Mouse (Mus musculus): ENCODE results near the gene Erbb4. TPM values are rescaled to one million over a fixed set of nuclear protein-coding genes. Genes with fewer than 3 reads are reported as not detected.

The Erbb4 gene
- polyA plus RNA-seq, 1 experiment from 2014 or later = 0.07 TPM

DNA sequence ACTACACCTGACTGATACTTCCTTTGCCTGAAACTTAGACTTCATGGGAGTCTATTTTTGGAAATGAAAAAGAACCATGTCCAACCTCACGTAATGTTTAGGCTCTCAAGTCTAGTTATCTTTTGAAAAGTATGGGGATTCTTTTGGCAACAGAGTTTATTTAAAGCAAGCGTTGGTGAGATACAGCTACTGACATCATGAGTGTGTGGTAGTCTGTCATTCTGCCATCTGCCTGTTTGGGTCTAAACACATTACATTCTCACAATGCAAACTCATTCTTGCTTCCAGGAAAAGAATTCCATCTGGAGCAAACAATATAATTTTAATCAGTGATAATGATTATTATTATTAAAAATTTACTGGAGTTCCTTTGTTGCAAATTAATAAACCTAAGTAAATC, 736.3 kb downstream of the Erbb4 start:
- Histone ChIP-seq H3K4me1 (no peaks in the 10 kb centered on the region), H3K9me3 (replicated peaks) (no peaks in the 10 kb centered on the region), H3K27me3 (replicated peaks) (no peaks in the 10 kb centered on the region), H3K27ac (no peak overlapping the region), H3K4me2 (no peak overlapping the region), H3K4me3 (no peak overlapping the region), H3K36me3 (no peaks in the 10 kb centered on the region), H3K9ac (no peak overlapping the region)
- WGBS (ENCODE audit: insufficient replicate concordance) = 57% methylated on average over 2 of the region's 2 CpGs
- ATAC-seq = no peak

DNA sequence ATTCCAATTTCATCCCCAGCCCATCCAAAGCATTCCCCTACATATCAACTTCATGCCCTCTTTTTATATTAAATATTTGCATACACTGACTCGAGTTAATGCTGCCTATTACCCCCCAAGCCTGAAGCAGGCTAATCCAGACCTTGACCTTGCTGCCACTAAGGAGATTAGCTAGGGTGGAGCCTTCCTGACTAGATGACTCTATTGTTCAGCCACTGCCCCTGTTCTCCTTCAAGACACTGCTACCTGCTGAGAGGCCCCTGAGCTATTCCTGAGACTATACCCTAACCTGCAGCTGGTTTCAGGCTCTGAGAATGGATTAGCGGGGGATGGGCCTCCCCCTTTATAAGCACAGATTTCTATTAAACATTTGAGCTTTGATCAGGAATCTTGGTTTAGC, 774.1 kb downstream of the Erbb4 start:
- Histone ChIP-seq H3K4me1 (no peaks in the 10 kb centered on the region), H3K4me3 (no peak overlapping the region), H3K9me3 (replicated peaks) (no peaks in the 10 kb centered on the region), H3K27ac (no peak overlapping the region), H3K36me3 (no peaks in the 10 kb centered on the region), H3K27me3 (replicated peaks) (no peaks in the 10 kb centered on the region), H3K9ac (no peak overlapping the region), H3K4me2 (no peak overlapping the region)
- 40% methylated on average over 2 of the region's 2 CpGs for WGBS (ENCODE audit: insufficient replicate concordance)
- no peak for ATAC-seq

DNA sequence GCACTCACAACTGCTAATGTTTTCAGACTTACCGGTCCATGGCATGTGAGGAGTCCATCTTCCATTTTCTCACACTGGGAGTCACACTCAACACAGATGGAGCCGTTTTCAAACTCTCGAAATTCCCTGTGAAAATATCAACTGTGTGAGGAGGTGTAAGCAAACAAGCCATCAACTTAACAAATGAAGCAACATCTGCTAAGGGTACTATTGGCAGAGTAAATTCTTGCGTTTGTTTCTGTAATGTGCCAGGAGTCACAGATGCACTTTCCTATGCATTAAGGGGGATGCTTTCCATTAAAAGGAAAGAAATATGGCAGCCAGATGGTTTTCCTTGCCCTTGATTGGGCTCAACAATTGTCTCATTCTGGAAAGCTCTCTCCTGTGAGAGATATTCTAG, 802.0 kb downstream of the Erbb4 start:
- Histone ChIP-seq H3K4me3 (no peak overlapping the region), H3K27me3 (replicated peaks) (no peaks in the 10 kb centered on the region), H3K9me3 (replicated peaks) (no peaks in the 10 kb centered on the region), H3K4me2 (no peak overlapping the region), H3K9ac (no peak overlapping the region), H3K36me3 (no peaks in the 10 kb centered on the region), H3K27ac (no peak overlapping the region), H3K4me1 (no peaks in the 10 kb centered on the region)
- no peak for ATAC-seq
- WGBS (ENCODE audit: insufficient replicate concordance) = 70% methylated on average over 4 of the region's 4 CpGs

DNA sequence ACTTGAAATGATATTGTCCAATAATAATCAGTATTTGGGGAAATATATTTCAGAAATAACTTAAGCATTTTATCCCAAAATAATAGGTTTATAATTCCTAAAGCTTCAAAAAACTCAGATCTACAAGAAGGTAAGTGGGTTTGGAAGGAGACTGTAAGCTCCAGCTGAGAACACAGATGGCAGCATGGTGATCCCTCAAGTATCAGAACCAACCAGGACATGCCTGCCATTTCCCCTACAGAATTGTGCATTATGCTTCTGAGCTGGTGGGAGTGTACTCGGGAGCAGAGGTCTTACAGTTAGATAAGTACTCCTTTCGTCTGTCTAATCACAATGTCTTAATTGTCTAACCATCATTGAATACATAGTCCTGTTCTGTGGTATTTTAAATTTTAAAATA, 823.4 kb downstream of the Erbb4 start:
- no peak for ATAC-seq

DNA sequence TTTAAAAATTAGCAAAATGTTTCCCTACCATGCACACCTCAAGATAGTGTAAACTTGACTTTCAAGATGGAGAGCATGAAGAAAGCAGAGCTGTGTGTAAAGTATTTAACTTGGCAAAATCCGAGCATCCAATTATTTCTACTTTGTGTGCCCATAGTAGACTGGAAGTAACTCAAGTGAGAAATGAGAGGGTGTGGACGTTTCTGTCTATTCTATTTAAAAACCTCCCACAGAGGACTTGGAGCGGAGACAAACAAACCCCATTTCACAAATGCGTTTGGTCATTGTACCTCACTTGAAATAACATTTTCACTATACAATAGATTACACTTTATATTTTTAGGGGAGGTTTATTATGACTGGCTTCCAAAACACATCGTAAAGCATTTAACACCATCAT, 832.0 kb downstream of the Erbb4 start:
- Histone ChIP-seq H3K27ac (no peak overlapping the region), H3K27me3 (replicated peaks) (no peaks in the 10 kb centered on the region), H3K9me3 (replicated peaks) (no peaks in the 10 kb centered on the region), H3K4me3 (no peak overlapping the region), H3K36me3 (no peaks in the 10 kb centered on the region), H3K4me2 (no peak overlapping the region), H3K9ac (no peak overlapping the region), H3K4me1 (no peaks in the 10 kb centered on the region)
- no peak for ATAC-seq
- 66% methylated on average over 5 of the region's 5 CpGs for WGBS (ENCODE audit: insufficient replicate concordance)

More for the DNA sequence above, 823.4 kb downstream of the Erbb4 start:
- H3K27ac ChIP-seq = no peak overlapping the region
- H3K9ac ChIP-seq = no peak overlapping the region
- no peak overlapping the region for H3K4me2 ChIP-seq
- no peaks in the 10 kb centered on the region for H3K4me1 ChIP-seq
- 58% methylated on average over 2 of the region's 2 CpGs for WGBS (ENCODE audit: insufficient replicate concordance)
- no peaks in the 10 kb centered on the region for H3K27me3 ChIP-seq (replicated peaks)
- no peaks in the 10 kb centered on the region for H3K36me3 ChIP-seq
- no peaks in the 10 kb centered on the region for H3K9me3 ChIP-seq (replicated peaks)
- H3K4me3 ChIP-seq = no peak overlapping the region

DNA sequence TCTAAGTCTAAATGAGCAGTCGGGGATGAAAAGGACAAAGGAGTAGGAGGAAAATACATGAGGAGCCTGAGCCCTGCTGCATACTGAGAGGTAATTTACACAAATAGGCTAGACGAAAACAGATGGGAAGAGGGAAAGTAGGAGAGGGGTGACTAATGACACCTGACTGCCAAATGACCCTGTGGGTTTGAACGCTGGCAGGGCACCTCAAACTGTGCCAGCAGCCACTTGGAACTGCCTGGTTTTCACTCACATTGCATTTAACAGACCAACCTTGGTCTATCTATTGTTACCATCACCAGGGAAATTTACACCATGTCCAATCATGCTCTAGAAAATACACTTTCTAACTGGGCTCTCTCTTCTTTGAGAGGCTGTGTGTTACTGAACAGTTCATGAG, 929.3 kb downstream of the Erbb4 start:
- no peak for ATAC-seq
- Histone ChIP-seq H3K9me3 (replicated peaks) (no peaks in the 10 kb centered on the region), H3K4me1 (no peaks in the 10 kb centered on the region), H3K4me2 (no peak overlapping the region), H3K36me3 (no peaks in the 10 kb centered on the region), H3K27ac (no peak overlapping the region), H3K4me3 (no peak overlapping the region), H3K9ac (no peak overlapping the region), H3K27me3 (replicated peaks) (no peaks in the 10 kb centered on the region)
- 32% methylated on average over 3 of the region's 3 CpGs for WGBS (ENCODE audit: insufficient replicate concordance)

DNA sequence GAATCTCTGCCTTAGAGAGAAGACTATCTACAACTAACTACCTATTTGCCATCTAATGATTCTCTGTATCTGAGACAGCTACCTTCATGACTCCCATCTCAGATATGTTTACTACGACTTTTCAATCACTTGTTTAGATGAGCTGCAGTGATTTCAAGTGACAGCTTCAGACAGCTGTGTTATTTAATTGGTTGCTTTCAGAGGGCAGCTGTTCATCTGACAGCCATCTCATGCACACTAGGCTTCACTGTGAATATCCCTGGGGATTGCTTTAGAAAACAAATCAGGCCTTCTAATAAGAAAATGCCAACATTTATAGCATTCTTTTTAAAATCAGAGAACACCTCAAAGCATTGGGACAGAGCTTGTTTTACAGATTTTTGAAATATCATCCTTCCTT, 952.6 kb downstream of the Erbb4 start:
- Histone ChIP-seq H3K4me2 (no peak overlapping the region), H3K9ac (no peak overlapping the region), H3K9me3 (replicated peaks) (no peaks in the 10 kb centered on the region), H3K27me3 (replicated peaks) (no peaks in the 10 kb centered on the region), H3K27ac (no peak overlapping the region), H3K36me3 (no peaks in the 10 kb centered on the region), H3K4me3 (no peak overlapping the region), H3K4me1 (no peaks in the 10 kb centered on the region)
- 48% methylated on average over 1 of the region's 1 CpGs for WGBS (ENCODE audit: insufficient replicate concordance)
- no peak for ATAC-seq

DNA sequence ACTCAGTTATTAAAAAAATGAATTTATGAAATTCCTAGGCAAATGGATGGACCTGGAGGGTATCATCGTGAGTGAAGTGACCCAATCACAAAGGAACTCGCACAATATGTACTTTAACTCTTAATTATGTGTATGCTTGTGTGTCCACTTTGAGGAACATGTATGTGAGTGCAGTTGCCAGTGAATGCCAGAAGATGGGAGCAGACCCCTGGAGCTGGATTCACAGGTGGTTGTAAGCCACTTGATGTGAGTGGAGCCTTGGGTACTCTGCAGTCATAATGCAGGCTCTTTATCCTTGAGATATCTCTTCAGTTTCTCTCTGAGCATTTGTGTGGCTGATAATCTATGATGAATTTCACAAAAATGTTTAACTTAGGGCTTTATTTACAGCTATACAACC, 957.3 kb downstream of the Erbb4 start:
- no peaks in the 10 kb centered on the region for H3K4me1 ChIP-seq
- H3K36me3 ChIP-seq = no peaks in the 10 kb centered on the region
- H3K4me2 ChIP-seq = no peak overlapping the region
- no peak for ATAC-seq
- no peak overlapping the region for H3K27ac ChIP-seq
- 56% methylated on average over 2 of the region's 2 CpGs for WGBS (ENCODE audit: insufficient replicate concordance)
- H3K9me3 ChIP-seq (replicated peaks) = no peaks in the 10 kb centered on the region
- no peak overlapping the region for H3K9ac ChIP-seq
- H3K4me3 ChIP-seq = no peak overlapping the region
- H3K27me3 ChIP-seq (replicated peaks) = no peaks in the 10 kb centered on the region

DNA sequence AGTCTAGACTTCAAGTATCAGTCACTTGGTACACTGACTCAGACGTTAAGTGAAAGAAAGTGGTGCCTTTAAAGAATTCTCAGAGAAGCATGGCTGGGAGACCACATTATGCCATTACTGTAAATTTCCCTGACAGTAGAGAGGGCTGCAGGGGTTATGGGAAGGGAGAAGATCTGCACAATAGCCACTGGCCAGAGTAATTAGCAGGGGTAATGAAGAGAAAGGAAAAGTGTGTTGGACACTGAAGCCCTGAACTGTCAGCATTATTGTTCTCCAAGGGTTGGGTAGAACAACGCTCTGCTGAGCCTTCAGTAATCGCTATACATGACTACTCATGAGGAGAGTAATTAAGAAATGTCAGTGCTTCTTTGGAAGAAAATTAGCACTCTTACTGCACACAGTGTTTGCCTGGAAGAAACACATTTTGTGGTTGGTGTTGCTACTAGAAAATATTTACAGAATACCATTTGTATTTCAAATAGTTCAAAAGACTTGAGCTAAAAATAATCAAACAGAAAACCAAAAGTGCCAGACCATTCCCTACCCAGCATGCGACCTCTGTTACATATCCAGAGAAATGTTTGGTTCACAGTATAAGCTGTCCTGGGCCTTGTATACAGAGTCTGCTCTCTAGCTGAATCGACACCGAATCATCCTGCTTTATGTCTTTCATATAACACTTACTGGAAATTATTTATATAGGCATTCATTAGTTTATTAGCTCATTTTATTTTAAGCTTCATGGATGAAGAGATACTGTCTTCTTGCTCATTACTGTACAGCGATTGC, 965.1 kb downstream of the Erbb4 start:
- Histone ChIP-seq H3K9me3 (replicated peaks) (no peaks in the 10 kb centered on the region), H3K27ac (no peak overlapping the region), H3K27me3 (replicated peaks) (no peaks in the 10 kb centered on the region), H3K4me1 (no peaks in the 10 kb centered on the region), H3K4me2 (no peak overlapping the region), H3K36me3 (no peaks in the 10 kb centered on the region), H3K4me3 (no peak overlapping the region), H3K9ac (no peak overlapping the region)
- 73% methylated on average over 7 of the region's 7 CpGs for WGBS (ENCODE audit: insufficient replicate concordance)
- ATAC-seq = no peak

DNA sequence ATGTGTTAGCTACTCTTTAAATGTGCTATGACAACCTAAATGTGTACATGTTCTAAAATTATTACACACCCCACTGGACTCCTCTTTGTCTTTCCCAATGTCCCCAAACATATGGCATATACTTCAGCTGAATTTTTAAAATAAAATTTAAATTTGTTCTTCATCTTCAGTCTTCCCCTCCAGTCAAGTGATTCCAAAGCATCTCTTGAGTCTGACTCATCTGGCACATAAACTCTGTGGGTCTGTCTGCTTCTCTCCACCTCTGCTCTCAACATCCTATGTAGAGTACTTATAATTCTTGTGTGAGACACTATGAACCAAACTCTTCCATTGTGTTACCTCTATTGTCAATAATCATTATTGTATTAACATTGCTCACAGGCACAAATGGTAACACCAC, 972.9 kb downstream of the Erbb4 start:
- Histone ChIP-seq H3K9ac (no peak overlapping the region), H3K27me3 (replicated peaks) (no peaks in the 10 kb centered on the region), H3K36me3 (no peaks in the 10 kb centered on the region), H3K4me3 (no peak overlapping the region), H3K9me3 (replicated peaks) (no peaks in the 10 kb centered on the region), H3K4me1 (no peaks in the 10 kb centered on the region), H3K4me2 (no peak overlapping the region), H3K27ac (no peak overlapping the region)
- no peak for ATAC-seq

DNA sequence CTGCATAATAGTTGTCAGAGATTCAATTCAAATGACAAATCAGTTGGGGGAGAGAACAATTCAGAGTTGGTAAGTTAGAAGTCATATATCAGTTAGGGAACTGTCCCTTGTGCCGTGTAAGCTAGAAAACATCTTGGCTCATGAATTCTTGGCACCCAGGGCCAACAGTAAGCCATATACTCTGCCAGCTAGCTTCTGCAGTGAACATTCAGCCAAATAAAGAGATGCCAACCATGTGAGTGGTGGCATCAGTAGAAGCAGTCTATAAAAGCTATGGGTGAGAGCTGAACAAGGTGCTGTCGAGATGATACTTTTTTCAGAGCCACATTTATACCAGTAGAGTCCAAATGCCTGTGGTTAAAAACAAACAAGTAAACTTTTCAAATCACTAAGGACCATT, 973.4 kb downstream of the Erbb4 start:
- Histone ChIP-seq H3K9me3 (replicated peaks) (no peaks in the 10 kb centered on the region), H3K27me3 (replicated peaks) (no peaks in the 10 kb centered on the region), H3K27ac (no peak overlapping the region), H3K9ac (no peak overlapping the region), H3K4me1 (no peaks in the 10 kb centered on the region), H3K36me3 (no peaks in the 10 kb centered on the region), H3K4me3 (no peak overlapping the region), H3K4me2 (no peak overlapping the region)
- ATAC-seq = no peak
- WGBS (ENCODE audit: insufficient replicate concordance) = 65% methylated on average over 2 of the region's 2 CpGs

DNA sequence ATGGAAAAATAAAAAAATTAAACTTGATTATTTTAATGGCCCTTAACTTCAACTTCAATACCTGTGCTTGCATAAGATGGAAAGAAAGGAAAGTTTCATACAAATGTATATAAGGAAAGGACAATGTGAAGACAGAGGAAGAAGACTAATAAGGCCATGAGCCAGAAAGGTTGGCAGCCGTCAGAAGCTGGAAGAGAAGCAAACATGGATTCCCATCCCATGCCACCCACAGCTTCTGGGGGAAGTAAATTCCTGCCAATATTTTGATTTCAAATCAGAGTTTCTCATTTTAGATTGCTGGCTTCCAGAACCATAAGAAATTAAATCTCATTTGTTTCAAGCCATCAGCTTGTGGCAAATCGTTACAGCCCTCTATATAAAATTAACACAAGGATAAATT, 984.3 kb downstream of the Erbb4 start:
- ATAC-seq = no peak
- H3K9me3 ChIP-seq (replicated peaks) = no peaks in the 10 kb centered on the region
- WGBS (ENCODE audit: insufficient replicate concordance) = 80% methylated on average over 2 of the region's 2 CpGs
- no peak overlapping the region for H3K4me2 ChIP-seq
- H3K4me1 ChIP-seq = no peaks in the 10 kb centered on the region
- H3K4me3 ChIP-seq = no peak overlapping the region
- no peak overlapping the region for H3K9ac ChIP-seq
- H3K36me3 ChIP-seq = no peaks in the 10 kb centered on the region
- no peaks in the 10 kb centered on the region for H3K27me3 ChIP-seq (replicated peaks)
- no peak overlapping the region for H3K27ac ChIP-seq

DNA sequence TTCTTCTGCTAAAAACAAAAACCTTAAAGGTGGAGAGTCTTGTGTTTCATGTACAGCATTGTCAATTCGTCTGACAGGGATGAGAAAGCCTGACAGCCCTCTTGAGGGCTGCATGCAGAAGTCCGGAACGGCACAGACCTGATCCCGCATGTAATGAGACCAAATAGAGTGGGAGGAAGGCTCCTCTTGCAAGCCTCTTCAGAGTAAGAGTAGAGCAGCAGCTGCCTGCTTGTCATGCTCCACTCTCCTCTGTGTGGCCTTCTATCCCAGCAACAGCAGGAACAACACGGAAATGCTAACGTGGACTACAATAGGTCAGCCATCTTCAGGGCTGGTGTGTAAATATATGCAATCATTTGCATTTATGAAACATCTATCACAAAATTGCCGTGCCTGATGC, 987.5 kb downstream of the Erbb4 start:
- Histone ChIP-seq H3K9me3 (replicated peaks) (no peaks in the 10 kb centered on the region), H3K27ac (no peak overlapping the region), H3K9ac (no peak overlapping the region), H3K27me3 (replicated peaks) (no peaks in the 10 kb centered on the region), H3K4me3 (no peak overlapping the region), H3K36me3 (no peaks in the 10 kb centered on the region), H3K4me2 (no peak overlapping the region), H3K4me1 (no peaks in the 10 kb centered on the region)
- WGBS (ENCODE audit: insufficient replicate concordance) = 68% methylated on average over 7 of the region's 7 CpGs
- no peak for ATAC-seq
